9 mouse cellular contexts compared by ENCODE assay signal in genomic region chr14:54152485-54153235, GRCm38 (mm10).
DNase-seq lines count a peak whose midpoint lies in the region; ATAC-seq lines count a peak whose summit lies in the region.
"Had no signal": no experiment of that assay in that cellular context is flagged by ENCODE, and none has a peak within 500 bp of the region (broad histone marks: within the 10 kb centered on the region; RNA-seq: fewer than 3 reads in every experiment).

No protein-coding gene starts in this region.

- whole genome bisulfite sequencing in kidney, embryonic 15.5 days: 50% methylated on average over 6 of the region's 6 CpGs
- 34% methylated on average over 6 of the region's 6 CpGs for WGBS in liver, embryonic 11.5 days

- H3K27me3 ChIP-seq in kidney, embryonic 15.5 days: no peaks in the 10 kb centered on the region
- 0 out of 2 replicates have a peak, but pooled peaks cover 2% of the 10 kb centered on the region for H3K27me3 ChIP-seq in liver, embryonic 11.5 days (replicated peaks; ENCODE audit: control insufficient read depth, insufficient read depth, low read length)
- H3K27me3 ChIP-seq: embryonic facial prominence, embryonic 12.5 days had no signal

- H3K4me1 ChIP-seq in kidney, embryonic 15.5 days: 0 out of 2 replicates have a peak, but pooled peaks cover 4% of the 10 kb centered on the region
- H3K4me1 ChIP-seq in liver, embryonic 11.5 days (replicated peaks; ENCODE audit: control insufficient read depth, insufficient read depth, low read length): peaks cover 11% of the 10 kb centered on the region
- H3K4me1 ChIP-seq: embryonic facial prominence, embryonic 12.5 days had no signal

- no peak overlapping the region for H3K27ac ChIP-seq in kidney, embryonic 15.5 days
- H3K27ac ChIP-seq in liver, embryonic 11.5 days (ENCODE audit: low read depth, low read length): no peak overlapping the region; the same call in 1 of the 2 replicates
- H3K27ac ChIP-seq: embryonic facial prominence, embryonic 12.5 days had no signal

- H3K4me2 ChIP-seq in kidney, embryonic 15.5 days: no peak overlapping the region
- H3K4me2 ChIP-seq in liver, embryonic 11.5 days: no peak overlapping the region
- H3K4me2 ChIP-seq: embryonic facial prominence, embryonic 12.5 days had no signal

- DNase-seq in right cerebral cortex, adult 18-20 months: peak; percentile 40
- no peak for DNase-seq in right cerebral cortex, postnatal 25 days
- DNase-seq in cerebellum, adult 9-11 months: peak; percentile 27
- DNase-seq in gastrocnemius, postnatal 36 days: peak; percentile 68 to 72
- DNase-seq in liver, embryonic 11.5 days (ENCODE audit: low spot score): peak; percentile 48
- peak; percentile 30 for DNase-seq in retina, adult 2 months (ENCODE audit: low read depth, low spot score)
- peak; percentile 87 for DNase-seq in thymus, postnatal 25 days

- H3K4me3 ChIP-seq in kidney, embryonic 15.5 days (replicated peaks): no peak overlapping the region
- H3K4me3 ChIP-seq in liver, embryonic 11.5 days (ENCODE audit: low read depth, low read length): no peak overlapping the region
- H3K4me3 ChIP-seq: embryonic facial prominence, embryonic 12.5 days had no signal

- peak; percentile 46; the same call in 1 of the 2 replicates for ATAC-seq in kidney, embryonic 15.5 days (replicated peaks; ENCODE audit: low FRiP score)
- peak; percentile 98 for ATAC-seq in liver, embryonic 11.5 days (replicated peaks; ENCODE audit: low FRiP score)

- H3K9me3 ChIP-seq in kidney, embryonic 15.5 days (replicated peaks): no peaks in the 10 kb centered on the region
- no peaks in the 10 kb centered on the region for H3K9me3 ChIP-seq in liver, embryonic 11.5 days (ENCODE audit: control insufficient read depth, low read length)
- H3K9me3 ChIP-seq: embryonic facial prominence, embryonic 12.5 days had no signal

- intact Hi-C loops in gastrocnemius, postnatal 36 days (cut with DNase I): loop anchor here (1.0 kb wide), 1 partner anchor 88 kb away; no protein-coding TSS in a partner anchor

- H3K36me3 ChIP-seq in kidney, embryonic 15.5 days: no peaks in the 10 kb centered on the region
- H3K36me3 ChIP-seq in liver, embryonic 11.5 days (ENCODE audit: control insufficient read depth, insufficient read depth, low read length): no peaks in the 10 kb centered on the region
- H3K36me3 ChIP-seq: embryonic facial prominence, embryonic 12.5 days had no signal

- H3K9ac ChIP-seq in kidney, embryonic 15.5 days: no peak overlapping the region
- H3K9ac ChIP-seq in liver, embryonic 11.5 days (ENCODE audit: low read depth, low read length): no peak overlapping the region
- H3K9ac ChIP-seq: embryonic facial prominence, embryonic 12.5 days had no signal
